Mouse (Mus musculus): Measurements from ENCODE around the gene Radil.

Gene Radil

GRCm38 (mm10) chr5:142483581-142483980 is 67.3 kb downstream of the Radil start:
- DNase-seq (ENCODE audit: low spot score): no peak

- no peak for DNase-seq (ENCODE audit: low spot score)
Measured at GRCm38 (mm10) chr5:142482512-142482911, 68.4 kb downstream of the Radil start.

GRCm38 (mm10) chr5:142478829-142479435 is 72.0 kb downstream of the Radil start:
- peak; percentile 85 for DNase-seq (ENCODE audit: low spot score)

- DNase-seq (ENCODE audit: low spot score): no peak
Measured at GRCm38 (mm10) chr5:142477866-142478615, 72.9 kb downstream of the Radil start.

- DNase-seq (ENCODE audit: low spot score): no peak
Measured at GRCm38 (mm10) chr5:142477346-142477745, 73.6 kb downstream of the Radil start.

GRCm38 (mm10) chr5:142475669-142476068 is 75.2 kb downstream of the Radil start:
- no peak for DNase-seq (ENCODE audit: low spot score)

GRCm38 (mm10) chr5:142473696-142474095 is 77.2 kb downstream of the Radil start:
- DNase-seq (ENCODE audit: low spot score): no peak

GRCm38 (mm10) chr5:142469796-142470195 is 81.1 kb downstream of the Radil start:
- no peak for DNase-seq (ENCODE audit: low spot score)

- no peak for DNase-seq (ENCODE audit: low spot score)
Measured at GRCm38 (mm10) chr5:142468375-142468774, 82.5 kb downstream of the Radil start.

- DNase-seq (ENCODE audit: low spot score): peak; percentile 95
Measured at GRCm38 (mm10) chr5:142463461-142464454, 87.1 kb downstream of the Radil start, which contains the start of gene Ap5z1. Gene Ap5z1, plus strand, starts transcription at chr5:142463944.

GRCm38 (mm10) chr5:142463011-142463410 is 87.9 kb downstream of the Radil start:
- no peak for DNase-seq (ENCODE audit: low spot score)

GRCm38 (mm10) chr5:142462641-142462948 is 88.3 kb downstream of the Radil start:
- DNase-seq (ENCODE audit: low spot score): no peak

- no peak for DNase-seq (ENCODE audit: low spot score)
Measured at GRCm38 (mm10) chr5:142461942-142462640, 88.8 kb downstream of the Radil start.

- DNase-seq (ENCODE audit: low spot score): no peak
Measured at GRCm38 (mm10) chr5:142459834-142460233, 91.1 kb downstream of the Radil start.

GRCm38 (mm10) chr5:142458791-142459557 is 91.9 kb downstream of the Radil start:
- DNase-seq (ENCODE audit: low spot score): no peak

- no peak for DNase-seq (ENCODE audit: low spot score)
Measured at GRCm38 (mm10) chr5:142457345-142457744, 93.6 kb downstream of the Radil start.

GRCm38 (mm10) chr5:142456318-142456717 is 94.6 kb downstream of the Radil start:
- no peak for DNase-seq (ENCODE audit: low spot score)

GRCm38 (mm10) chr5:142453742-142454141 is 97.2 kb downstream of the Radil start:
- no peak for DNase-seq (ENCODE audit: low spot score)

- DNase-seq (ENCODE audit: low spot score): no peak
Measured at GRCm38 (mm10) chr5:142451759-142452158, 99.1 kb downstream of the Radil start.

GRCm38 (mm10) chr5:142450846-142451245 is 100.1 kb downstream of the Radil start:
- no peak for DNase-seq (ENCODE audit: low spot score)

GRCm38 (mm10) chr5:142448623-142449022 is 102.3 kb downstream of the Radil start:
- no peak for DNase-seq (ENCODE audit: low spot score)

Data from urinary bladder, postnatal 14 days (tissue).